Mouse (Mus musculus) lung, postnatal 14 days (tissue): ENCODE results near the gene E130114P18Rik.

Experiments
- DNase-seq: peaks from one replicate; pipeline ENCODE4 v3.0.0; 2021

E130114P18Rik gene

GRCm38 (mm10) chr4:97689456-97690383 is 88.2 kb downstream of the E130114P18Rik start:
- DNase-seq = peak; percentile 52

DNA sequence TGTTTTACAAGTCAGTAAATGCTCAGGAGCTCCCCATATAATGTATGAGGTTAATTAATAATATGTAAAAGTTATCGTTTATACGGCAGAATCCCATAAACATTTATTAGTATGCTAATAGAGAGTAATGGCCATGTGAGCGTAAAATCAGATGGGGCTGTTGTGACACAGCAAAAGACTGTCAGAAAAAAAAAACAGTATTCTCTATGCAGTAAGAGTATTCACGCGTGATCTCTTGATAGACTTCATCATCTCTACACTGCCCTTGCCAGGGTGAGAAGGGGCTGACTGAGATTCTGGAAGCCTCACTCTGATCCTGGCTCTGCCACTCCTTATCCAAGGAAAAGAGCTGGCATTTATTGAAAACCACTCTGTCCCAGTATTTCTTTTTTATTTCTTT is 91.9 kb downstream of the E130114P18Rik start:
- no peak for DNase-seq

DNA sequence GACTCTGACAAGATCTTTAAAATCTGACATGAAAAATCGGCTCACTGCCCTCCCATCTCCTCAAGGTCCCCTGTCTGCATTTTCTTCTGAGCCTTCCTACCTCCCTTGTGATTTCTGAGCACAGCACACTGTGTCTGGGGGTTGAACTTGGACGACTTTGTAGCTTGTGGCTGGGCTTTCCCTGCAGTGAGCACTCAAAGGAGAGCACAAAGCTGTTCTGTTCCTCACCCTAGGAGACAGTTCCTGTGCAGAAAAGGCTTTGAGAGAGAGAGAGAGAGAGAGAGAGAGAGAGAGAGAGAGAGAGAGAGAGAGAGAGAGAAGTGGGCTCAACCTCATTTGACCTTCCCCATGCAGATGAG is 101.3 kb downstream of the E130114P18Rik start:
- DNase-seq = no peak

DNA sequence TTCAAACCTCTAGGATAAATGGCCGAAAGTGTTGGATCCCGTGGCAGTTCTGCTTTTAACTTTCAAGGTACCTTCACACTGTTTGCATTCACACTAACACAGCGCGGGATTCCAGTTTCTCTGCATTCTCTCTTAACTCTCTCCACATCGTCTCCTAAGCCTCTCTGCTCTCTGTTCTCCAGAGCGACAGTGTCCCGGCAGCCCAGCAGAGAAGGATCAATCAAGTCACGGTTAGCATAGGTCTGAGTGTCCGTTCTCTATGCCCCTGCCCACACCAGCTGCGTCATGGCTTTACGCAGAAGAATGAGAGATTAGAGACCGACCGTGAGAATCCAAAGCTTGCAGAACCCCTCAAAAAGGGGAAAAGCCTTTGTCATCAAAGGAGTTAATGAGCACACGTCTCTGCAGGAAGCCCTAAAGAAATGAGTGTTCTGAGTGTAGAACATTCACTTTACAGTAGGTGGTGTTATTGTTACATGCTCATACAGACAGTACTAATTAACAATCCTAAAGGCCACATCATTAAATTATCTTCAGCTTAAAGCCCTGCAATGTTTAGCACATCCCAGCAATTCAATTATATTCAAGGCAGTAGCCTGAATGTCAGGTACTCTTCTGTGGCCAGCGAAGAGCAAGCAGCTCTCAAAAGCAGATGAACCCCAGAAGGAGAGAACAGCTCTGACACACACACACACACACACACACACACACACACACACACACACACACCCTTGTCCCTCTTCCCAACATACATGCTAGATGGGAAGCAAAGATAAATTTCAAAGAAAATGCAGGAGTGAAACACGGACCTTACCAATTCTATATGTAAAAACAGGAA is 101.9 kb downstream of the E130114P18Rik start:
- DNase-seq = no peak

- DNase-seq = no peak
These were observed 103.9 kb downstream of the E130114P18Rik start for GRCm38 (mm10) chr4:97673854-97674510.

- no peak for DNase-seq
These were observed 105.4 kb downstream of the E130114P18Rik start for GRCm38 (mm10) chr4:97672501-97672900.

- DNase-seq = no peak
These were observed 106.0 kb downstream of the E130114P18Rik start for GRCm38 (mm10) chr4:97671911-97672310.

DNA sequence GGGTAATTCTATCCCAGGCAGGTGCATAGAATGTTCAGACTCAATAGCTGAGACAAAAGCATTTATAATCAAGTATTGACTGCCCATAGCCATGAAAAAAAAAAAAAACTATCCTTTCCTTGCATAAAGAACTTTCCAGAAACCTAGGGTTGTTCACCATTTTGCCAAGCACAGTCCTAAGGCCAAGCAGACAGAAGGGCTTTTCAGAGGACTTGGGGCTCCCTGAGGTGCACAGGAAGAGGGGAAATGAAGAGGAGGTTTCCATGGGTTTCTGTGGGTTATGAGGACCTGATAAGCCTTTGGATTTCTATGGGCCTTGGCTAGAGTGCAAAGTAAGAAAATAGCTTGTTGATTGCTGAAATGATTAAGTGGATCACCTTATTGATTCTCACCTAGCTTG is 107.5 kb downstream of the E130114P18Rik start:
- no peak for DNase-seq

- DNase-seq = no peak
These were observed 108.1 kb downstream of the E130114P18Rik start for GRCm38 (mm10) chr4:97669808-97670207.

DNA sequence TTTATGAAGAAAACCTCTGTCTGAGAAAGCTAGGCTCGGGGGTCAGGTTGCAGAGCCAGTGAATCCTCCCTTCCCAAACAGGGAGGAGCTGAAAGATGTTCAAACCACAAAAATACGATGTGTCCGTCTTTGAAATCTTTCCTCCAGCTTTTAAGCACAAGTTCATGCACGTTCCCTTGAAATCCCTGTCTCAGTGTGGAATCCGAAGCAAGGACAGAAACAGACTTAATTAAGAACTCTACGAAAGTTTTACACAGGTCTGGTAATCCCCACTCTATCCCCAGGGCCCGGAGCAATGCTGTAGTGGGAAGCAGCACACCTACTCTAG is 112.5 kb downstream of the E130114P18Rik start:
- no peak for DNase-seq

DNA sequence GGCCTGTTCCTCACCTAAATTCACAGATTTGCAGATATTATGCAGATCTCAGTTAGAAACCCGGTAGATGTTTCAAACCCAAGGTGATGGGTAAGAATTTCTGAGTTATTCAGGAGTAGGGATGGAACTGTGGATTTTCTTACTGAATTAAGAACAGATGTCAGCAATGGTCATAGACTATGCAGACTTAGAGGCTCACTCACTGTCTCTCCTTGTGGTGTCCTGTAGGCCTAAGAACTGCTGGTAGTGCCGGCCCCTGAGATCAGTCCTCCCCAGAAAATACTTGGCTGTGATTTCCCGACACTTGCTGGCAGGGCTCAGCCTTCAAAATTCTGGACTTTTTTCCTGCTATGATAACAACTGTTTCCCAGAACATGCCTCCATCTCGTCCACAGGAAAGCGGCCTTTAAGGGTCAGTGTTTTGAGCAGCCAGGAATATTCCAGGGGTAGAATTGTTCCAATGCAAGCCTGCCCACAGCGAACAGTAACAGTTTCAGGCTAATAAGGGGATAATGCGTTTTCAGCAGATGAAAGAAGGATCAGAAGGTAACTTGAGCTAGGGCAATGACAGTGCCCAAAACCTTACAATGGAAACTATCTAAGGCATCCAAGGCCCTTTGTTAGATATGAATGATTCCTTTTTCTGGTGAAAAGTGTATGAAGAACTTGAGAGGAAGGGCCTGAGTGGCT is 113.0 kb downstream of the E130114P18Rik start:
- DNase-seq = no peak

- no peak for DNase-seq
These were observed 114.0 kb downstream of the E130114P18Rik start for GRCm38 (mm10) chr4:97663922-97664321.

- peak; percentile 39 for DNase-seq
These were observed 115.0 kb downstream of the E130114P18Rik start for GRCm38 (mm10) chr4:97662841-97663240.

GRCm38 (mm10) chr4:97661611-97662273 is 116.1 kb downstream of the E130114P18Rik start:
- no peak for DNase-seq

DNA sequence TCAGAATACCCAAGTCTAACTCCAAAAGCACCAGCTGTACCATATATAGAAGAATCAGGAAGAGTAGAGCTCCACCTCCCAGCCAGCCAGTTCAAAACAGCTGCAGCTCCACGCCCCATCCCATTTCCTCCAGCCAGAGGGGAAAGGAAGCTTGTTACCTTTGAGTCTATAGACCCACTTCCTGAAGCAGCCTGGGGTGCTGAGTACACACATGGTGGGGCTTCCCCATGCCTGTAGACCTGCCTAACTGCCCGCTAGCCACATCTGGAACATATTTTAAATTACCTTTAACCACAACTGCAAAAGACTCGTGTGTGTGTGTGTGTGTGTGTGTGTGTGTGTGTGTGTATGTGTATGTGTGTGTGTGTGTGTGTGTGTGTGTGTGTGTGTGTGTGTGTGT is 120.3 kb downstream of the E130114P18Rik start:
- no peak for DNase-seq

DNA sequence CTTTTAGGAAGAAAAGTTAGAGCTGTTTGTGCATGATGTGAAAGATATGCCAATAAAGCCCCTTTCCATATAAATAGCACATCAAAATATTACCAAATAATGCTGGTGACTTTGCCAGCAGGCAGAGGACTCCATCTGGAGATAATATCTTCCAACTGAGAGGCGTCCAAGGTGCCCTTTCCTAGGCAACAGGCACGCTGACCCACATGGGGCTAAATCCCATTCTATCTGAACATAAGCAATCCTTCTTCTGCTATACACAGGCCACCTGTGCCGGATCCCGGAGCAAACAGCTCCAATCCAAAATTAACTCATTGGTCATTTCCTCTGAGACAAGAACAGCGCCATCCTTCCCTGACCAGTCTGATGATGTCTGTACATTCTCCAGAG is 128.3 kb downstream of the E130114P18Rik start:
- no peak for DNase-seq

DNA sequence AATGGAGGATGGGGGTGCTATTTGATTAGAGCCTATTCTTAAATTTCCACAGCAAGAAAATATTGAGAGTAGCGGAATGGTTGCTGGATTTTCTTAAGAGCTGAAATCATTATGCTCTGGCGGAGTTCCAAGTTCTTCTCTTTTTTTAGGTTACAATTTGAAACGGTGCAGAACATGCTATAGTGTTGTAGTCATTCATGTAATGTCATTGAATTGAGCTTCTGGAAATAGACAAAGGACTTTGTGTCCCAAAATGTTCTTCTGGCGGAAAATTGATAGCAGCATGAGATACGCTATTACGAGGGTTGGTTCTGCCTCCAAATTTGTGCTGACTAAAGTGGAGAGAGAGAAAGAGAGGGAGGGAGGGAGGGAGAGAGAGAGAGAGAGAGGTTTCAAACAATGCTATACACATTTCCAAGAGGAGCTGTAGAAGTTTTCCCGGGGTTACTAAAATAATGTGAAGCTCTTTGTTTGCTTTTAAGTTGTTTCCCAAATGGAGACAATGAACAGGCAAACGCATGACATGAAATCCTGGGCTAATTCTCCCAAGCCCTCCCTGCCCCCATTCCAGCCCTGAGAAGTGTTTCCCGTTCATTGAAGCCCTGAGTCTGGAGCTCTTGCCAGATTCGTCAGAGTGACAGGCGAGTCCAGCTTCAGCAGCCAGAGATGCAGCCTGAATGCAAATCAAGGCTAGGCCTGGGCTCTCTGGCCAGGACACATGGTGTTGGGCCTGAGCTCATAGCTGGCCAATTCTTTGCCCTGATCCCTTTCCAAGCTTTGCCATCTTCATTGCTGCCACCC is 128.9 kb downstream of the E130114P18Rik start:
- peak; percentile 14 for DNase-seq

DNA sequence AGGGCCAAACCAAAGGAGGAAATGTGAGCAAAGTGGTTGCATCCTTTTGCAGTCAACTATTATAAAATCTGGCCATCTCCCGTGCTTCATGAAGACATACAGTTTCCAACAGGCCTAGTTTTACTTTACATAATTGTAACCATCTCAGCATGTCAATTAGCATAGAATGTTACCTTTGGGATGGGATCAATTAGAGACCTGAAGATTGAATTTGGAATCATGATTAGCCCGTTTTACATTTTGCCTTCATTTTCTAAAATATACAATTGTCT is 129.5 kb downstream of the E130114P18Rik start:
- DNase-seq = no peak

DNA sequence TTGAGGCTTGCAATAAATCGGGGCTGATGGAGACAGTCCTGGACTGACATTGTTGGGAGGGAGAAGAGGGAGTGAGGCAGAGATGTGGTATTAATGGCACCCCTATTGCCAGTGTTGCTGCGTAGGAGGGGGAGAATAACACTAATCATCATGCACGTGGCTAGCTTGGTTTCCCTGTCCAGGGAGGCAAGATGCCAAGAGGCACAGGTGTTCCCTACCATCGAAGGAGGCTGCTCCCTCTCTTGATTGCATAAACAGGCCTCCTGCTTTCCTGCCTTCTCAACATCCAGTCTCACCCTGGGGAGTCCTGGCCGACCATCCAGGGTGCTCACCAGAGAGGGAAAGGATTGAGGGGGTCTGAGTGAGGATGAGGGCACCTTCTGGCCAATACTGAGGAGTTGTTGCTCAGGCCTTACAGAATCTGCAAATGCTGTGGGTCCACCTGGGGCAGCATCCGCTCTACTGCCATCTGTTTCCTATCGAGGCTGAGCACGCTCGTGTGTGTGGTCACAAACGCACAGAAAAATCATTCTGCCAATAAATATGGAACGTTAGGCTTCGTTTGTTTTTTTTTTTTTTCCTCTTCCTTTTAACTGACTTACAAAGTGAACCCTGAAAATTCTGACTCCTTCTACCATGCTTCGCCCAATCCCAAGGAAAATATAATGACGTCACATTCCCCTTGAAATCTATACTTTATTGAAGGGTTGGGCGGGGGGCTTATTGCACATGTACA is 130.0 kb downstream of the E130114P18Rik start:
- no peak for DNase-seq

DNA sequence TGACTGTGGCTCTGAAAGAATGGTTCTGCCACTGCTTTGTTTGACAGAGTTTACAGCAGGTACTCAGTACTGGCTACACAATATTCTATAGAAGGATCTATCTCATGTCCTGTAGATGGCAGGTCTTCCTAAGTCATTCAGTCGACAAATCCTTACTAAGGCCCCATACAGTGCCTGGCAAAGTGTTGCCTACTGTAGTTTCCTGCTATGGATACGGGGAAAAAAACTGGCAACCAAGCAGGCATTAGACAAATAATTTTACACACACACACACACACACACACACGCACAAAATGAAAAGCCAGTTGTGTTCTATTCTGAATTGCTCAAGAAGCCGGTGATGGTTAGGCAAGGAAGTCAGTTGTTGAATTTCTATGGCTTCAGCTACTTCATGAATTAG is 130.6 kb downstream of the E130114P18Rik start:
- DNase-seq = no peak

DNA sequence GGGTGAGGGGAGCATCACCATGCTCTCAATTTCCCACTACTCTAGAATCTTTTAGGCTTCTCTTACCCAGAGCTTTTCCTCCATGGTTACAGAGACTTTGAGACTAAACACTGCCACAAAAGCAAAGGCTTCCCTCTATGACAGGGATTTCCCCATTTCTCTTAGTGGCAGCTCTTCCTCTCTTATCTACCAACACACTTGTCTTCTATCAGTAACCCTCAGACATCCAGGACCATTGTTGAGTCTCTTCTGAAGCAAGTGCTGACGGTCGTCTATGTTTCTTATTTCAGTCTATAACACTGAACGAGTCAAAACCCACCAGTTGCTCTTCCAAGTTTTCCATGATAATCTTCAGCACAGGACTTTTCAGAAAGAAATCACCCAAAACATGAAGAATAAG is 137.5 kb downstream of the E130114P18Rik start:
- DNase-seq = no peak
